Mouse (Mus musculus): Measurements from ENCODE around the gene Sertad1.

Gene Sertad1

DNA sequence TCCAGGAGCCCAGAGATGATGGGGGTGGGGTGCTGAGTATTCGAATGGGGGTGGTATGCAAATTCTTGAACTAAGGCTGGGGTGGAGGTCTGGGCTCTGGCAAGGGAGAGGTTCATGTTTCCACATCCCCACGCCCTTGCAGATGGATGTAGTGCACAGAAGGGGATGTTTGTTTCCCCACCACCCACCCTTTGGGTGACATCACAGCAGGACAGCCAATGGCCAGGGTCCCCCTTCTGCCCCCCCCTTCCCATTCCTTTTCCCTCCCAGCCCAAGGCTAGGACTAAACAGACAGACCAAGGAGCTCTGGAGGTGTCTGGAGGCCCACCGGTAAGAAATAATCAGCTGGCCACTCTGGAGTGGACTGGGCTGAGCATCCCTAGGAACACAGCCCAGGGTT lies 12.3 kb downstream of the Sertad1 start, which contains the start of gene Prx:
Gene Prx, plus strand, starts transcription at position 289 of the 400 bp plus-strand sequence.
- no peak for DNase-seq (ENCODE audit: low spot score in 2 of 2)

DNA sequence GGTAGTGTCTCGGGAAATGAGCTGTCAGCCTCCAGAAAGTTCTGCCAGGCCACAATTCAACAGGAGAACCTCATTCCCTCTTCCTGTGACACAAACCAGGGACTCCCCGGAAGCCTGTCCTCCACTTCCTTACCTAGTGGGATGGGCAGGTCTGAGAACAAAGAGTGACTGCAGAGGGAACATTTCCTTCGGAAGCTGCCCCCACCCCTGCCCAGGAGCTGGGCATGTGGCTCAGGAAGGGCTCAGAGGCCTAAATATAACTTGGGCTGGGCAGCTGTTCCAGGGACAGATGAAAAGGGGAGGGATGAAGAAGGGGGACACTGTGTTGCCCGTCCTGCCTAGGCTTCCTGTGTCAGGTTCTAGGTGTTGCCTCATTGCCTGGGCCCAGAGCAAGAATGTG lies 14.9 kb downstream of the Sertad1 start:
- no peak for DNase-seq (ENCODE audit: low spot score in 2 of 2)

DNA sequence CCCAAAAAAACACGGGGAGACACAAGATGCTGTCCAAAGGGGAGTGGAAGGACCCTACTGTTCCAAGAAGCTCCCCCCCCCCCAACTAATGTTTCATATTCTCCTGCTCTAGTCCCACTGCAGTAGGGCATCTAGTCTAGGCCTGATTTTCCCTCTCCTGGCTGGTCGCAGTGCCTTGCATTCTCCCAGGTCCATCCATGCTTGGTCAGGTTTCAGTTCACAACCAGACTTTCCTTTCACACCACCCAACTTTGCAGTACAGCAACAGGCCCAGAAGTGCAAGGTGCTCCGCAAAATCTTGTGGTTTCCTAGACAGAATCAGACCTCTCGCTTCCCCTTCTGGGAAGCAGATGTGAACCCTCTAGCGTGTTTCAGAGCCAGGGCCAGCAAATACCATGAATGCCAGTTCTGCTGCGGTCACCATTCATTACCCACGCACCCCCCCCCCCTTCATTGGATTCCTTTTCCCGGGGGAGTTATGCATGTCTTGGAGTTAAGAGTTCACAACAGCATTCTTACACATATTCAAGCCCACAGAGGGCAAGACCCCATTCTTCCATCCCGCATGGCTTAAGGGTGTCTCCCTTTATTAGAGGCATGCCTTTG lies 20.2 kb downstream of the Sertad1 start:
- peak in 1 of 2 experiments; percentile 29 for DNase-seq (ENCODE audit: low spot score in 2 of 2)

DNA sequence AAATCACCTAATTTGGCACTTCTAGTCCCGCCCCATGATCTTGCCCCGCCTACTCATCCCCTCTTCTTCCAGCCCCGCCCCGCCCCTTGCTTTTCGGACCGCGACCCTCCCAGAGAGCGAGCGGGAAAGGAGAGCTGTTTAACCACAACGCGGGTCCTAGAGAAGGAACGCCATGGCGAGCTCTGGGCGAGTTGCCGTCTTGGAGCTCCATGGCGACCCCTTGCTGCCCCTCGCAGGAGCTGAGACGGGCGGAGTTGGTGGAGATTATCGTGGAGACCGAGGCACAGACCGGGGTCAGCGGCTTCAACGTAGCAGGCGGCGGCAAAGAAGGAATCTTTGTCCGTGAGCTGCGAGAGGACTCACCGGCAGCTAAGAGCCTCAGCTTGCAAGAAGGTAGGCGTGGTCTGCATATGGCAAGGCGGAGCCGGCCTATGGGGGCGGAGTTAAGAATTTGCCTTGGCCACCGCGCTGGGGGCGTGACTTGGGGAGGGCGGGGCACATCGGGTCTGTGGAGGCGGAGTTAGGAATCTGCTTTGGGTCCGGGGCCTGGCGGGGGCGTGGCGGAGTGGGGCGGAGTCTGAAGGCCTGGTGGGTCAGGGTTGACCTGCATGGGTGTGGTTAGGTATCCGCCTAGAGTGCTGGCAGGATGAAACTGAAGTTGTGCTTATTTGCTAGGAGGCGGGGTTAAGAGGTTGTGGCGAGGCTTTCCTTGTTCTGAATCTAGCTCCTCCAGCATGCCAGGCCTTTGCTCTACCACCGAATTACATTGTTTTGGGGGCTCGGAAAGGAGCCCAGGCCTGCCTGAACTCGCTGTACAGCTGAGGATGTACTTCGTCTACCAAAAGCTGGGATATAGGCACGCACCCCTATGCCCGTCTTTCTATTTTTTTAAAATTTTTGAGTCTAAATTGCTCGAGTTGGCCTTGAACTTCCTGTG lies 21.3 kb downstream of the Sertad1 start:
- DNase-seq (ENCODE audit: low spot score in 2 of 2) = peak; percentile 100

DNA sequence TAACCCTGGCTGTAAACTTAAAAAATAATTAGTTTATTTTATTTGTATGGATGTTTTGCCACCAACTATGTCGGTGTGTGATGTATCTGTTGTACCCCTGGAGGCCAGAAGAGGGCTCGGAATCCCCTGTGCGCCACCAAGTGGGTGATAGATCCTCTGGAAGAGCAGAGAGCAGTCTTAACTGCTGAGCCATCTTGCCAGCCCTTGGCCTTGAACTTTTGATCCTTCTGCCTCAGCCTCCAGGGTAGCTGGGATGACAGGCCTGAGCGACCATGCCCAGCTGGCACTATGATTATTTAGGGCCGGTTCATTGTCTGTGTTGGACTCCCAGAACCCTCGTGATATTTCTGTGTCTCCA lies 21.9 kb downstream of the Sertad1 start:
- DNase-seq (ENCODE audit: low spot score in 2 of 2) = peak; percentile 66 to 76

DNA sequence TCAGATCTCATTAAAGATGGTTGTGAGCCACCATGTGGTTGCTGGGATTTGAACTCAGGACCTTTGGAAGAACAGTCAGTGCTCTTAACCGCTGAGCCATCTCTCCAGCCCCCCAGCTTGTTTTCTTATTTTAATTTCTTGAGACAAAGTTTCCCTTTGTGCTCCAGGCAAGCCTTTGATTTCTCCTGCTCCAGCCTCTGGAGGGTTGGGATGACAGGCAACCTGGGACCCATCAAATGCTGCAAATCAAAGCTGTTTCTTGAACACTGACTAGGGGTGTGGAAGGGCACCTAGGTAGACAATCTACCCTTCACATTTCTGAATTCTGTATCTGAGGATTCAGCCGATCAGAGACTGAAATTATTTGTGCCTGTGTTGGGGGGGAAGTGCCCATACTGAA lies 24.1 kb downstream of the Sertad1 start:
- no peak for DNase-seq (ENCODE audit: low spot score in 2 of 2)

DNA sequence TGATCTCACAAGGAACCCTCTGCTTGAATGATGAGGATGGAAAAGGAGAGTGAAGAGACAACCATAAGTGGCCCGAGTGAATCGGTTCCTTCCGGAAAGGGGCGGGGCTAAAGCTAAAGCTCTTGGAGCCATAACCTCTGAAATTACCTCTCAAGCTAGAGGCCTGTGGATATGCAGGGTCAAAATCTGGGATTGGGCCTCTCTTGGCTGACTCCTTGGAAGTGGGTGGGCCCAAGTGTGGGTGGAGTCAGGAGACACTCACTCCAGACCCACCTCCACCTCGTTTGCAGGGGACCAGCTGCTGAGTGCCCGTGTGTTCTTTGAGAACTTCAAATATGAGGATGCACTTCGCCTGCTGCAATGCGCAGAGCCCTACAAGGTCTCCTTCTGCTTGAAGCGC lies 28.3 kb downstream of the Sertad1 start:
- no peak for DNase-seq (ENCODE audit: low spot score in 2 of 2)

DNA sequence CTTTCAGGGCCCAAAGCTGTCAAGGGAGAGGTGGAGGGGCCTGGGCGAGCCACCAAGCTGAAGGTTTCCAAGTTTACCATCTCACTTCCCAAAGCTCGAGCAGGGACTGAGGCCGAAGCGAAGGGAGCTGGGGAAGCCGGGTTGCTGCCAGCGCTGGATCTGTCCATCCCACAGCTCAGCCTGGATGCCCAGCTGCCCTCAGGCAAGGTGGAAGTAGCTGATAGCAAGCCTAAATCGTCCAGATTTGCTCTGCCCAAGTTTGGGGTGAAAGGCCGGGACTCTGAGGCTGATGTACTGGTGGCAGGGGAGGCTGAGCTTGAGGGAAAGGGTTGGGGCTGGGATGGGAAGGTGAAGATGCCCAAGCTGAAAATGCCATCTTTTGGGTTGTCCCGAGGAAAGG lies 31.6 kb downstream of the Sertad1 start:
- no peak for DNase-seq (ENCODE audit: low spot score in 2 of 2)

DNA sequence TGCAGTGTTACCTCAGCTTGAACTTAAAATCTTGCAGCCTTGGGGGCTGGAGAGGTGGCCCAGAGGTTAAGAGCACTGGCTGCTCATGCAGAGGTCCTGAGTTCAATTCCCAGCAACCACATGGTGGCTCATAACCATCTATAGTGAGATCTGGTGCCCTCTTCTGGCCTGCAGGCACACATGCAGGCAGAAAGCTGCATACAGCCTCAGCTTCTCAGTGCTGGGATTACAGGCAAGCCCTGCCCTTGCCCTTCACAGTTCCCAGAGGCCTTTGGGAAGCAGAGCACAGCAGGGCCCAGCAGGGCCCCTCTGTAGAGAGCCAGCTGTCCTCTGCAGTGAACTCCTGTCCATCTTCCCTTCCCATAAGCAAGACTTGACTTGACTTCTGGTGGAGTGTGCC lies 33.4 kb downstream of the Sertad1 start:
- no peak for DNase-seq (ENCODE audit: low spot score in 2 of 2)

DNA sequence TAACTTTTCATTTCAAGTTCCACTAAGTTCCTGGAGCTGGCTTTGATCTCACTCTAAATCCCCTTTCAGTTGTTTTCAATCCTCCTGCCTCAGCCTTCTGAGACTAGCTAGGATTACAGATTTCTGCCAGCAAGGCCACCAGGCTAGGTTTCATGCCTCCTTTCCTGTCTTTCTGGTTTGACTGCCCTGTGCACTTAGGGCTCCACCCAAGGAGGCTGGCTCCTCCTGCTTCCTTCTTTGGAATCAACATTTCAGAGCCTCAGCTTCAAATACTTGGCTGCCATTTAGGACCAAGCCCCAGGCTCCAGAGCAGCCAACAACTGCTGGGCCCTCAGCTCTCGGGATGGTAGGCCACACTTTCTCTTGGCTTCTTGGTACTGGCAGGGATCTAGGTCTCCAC lies 33.9 kb downstream of the Sertad1 start:
- no peak for DNase-seq (ENCODE audit: low spot score in 2 of 2)

DNA sequence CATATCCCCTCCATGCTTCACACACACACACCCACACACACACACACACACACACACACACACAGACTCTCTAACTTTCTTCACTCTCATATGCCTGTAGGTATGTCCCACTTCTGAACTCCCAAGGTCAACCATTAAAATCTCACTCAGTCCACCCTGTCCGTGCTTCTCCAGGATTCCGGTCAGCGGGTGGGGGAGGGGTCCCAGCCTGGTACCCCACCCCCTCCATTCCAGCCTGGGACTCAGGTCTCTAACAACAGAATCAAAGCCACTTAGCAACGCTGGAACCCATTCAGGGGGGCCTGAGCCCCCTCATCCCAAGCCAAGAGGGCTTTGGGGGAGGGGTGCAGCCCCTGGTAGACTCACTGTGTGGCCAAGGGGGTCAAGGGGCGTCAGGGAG lies 36.3 kb downstream of the Sertad1 start, which contains the start of gene Hipk4:
Gene Hipk4, plus strand, starts transcription at position 301 of the 400 bp plus-strand sequence.
- no peak for DNase-seq (ENCODE audit: low spot score in 2 of 2)

DNA sequence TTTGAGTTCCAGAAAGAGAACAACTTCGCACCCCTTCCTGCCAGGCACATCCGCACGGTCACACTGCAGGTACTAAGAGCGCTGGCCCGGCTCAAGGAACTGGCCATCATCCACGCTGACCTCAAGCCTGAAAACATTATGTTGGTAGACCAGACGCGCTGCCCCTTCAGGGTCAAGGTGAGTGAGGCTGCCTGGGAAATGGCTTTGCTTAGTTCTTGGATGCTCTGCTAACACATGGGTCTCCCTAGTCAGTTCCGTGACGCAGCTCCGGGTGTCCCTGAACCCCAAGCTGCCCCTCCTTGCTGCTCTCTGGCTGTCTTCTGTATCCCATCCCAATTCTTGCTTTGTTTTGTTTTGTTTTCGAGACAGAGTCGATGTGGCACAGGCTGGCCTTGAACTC lies 37.1 kb downstream of the Sertad1 start:
- DNase-seq (ENCODE audit: low spot score in 2 of 2) = no peak

DNA sequence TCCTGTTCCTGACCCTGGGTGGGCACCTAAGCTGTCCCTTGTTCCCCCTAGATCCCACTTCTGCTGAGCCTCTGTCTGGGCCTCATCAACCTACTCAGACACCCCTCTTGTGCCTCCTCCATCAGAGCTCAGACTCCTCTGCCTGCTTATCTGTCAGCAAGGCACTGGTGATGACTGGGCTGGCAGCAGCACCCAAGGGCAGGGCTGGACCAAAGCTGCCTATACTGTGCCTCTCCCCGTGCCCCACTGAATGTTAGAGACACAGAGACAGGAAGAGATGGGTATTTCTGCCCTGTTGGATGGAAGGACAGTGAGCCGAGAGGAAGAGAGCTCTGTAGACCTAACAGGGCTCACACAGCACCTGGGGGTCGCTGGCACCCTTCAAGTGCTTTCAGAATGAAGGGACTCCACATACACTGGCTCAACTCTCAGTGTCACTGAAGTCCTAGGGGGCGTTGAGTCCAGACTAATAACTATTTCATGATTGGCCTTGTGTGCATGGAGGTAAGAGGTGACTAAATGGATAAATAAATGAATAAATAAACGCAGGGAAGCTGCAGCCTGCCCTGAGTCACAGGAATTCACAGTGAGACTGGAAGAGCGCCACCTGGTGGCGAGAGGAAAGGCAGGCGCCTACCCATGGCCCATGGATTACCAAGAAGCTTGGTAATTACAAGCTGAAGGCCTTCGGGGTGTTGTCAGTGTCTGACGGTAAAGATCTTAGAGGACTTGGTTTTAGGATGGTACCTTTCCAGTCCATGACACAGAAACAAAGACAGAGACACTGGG lies 39.5 kb downstream of the Sertad1 start:
- peak; percentile 52 to 70 for DNase-seq (ENCODE audit: low spot score in 2 of 2)

DNA sequence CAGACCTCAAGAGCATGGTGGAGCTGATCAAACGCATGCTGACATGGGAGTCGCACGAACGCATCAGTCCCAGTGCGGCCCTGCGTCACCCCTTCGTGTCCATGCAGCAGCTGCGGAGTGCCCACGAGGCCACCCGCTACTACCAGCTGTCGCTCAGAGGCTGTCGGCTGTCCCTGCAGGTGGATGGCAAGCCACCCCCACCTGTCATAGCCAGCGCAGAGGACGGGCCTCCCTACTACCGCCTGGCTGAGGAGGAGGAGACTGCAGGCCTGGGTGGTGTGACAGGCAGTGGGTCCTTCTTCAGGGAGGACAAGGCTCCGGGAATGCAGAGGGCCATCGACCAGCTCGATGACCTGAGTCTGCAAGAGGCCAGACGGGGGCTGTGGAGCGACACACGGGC lies 42.4 kb downstream of the Sertad1 start:
- no peak for DNase-seq (ENCODE audit: low spot score in 2 of 2)

DNA sequence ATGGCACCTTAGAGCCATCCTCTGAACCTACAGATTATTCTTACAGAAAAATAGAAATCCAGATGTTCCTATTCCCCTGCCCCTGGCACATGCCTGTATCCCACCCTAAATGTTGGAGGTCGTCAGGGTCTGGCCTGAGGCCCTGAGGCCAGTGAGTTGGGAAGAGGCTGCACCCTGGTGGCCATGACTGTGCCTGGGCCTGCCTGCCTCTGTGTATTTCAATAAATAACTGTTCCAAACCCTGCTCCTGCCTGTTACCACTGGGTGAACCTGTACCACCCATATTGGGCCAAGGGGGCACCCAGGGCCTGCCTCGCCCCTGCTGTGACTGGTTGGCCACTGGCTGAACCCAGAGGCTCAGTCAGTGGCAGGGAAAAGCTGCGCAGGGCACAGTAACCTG lies 44.2 kb downstream of the Sertad1 start:
- no peak for DNase-seq (ENCODE audit: low spot score in 2 of 2)

DNA sequence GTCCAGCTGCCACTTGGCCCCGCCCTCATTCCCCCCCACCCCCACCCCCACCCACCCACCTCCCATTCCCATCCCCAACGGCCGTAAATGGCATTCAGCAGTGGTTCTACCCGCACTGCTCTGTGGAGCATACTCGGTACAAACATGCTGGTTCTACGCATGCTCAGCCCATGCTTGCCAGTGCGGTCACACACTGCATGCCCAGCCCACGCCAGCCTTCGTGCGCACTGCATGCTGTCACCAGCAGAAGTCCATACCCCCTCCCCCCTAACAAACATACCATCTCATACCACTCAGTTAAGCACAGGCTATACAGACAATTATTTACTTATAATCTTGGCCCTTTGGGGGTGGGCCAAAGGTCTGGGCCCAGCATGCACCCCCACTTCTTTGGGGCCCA lies 45.0 kb downstream of the Sertad1 start:
- no peak for DNase-seq (ENCODE audit: low spot score in 2 of 2)

DNA sequence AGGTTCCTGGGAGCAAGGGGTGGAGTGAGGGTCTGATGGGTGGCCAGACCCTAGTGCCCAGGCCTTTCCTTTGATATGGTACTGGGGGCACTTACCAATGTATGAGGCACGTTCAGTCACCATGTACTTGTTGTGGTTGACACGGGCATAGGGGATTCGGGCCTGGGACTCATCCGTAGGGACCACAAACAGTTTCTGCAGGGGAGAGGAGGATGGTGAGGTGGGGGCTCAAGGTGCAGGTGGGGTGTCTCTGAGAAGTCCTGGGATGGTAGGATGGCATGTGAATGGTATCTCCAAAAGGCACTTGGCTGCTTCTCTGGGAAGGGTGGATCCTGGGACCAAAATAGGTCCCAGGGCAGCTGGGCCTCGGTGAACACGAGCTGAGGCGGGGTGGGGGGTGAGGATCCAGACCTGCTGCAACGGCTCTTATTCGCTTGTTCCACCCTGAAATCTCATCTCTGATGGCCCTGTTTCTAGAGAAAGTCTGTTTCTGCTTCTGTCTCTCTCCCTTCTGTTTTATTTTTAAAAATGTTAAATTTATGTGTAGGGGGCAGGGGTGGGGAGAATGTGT lies 45.9 kb downstream of the Sertad1 start:
- DNase-seq (ENCODE audit: low spot score in 2 of 2) = no peak

DNA sequence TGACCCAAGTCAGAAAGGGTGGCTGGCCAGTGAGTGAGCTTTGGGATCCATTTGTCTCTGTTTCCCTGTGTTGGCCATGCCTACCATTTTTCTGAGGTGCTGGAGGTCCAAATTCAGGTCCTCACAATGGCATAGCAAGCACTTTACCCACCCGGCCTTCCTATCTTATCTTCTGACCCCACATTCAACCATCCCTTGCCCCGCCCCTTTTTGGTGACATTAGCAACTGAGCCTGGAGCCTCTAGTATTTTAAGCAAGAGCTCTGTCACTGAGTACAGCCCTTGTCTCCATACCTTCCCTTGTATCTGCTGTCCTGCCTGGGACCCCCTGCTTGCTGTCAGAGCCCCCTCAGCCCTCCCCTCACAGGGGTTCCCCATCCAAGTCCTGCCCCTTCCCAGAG lies 48.7 kb downstream of the Sertad1 start:
- DNase-seq (ENCODE audit: low spot score in 2 of 2) = no peak

DNA sequence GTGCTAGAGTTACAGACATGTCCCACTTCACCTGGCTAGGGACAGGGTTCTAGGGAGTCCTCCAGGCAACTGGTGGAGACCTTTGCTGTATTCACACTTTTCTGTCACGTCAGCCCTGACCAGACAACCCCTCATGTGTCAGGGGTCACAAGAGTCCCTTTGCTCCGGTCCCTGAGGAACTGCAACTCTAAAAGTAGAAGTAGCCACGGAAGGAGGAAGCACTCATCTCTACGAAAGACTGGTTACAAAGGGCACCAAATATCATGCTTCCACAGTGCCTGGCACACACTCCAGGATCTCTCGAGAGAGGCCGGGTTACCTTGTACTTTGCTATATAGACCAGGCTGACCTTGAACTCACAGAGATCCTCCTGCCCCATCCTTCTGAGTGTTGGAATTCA lies 49.9 kb downstream of the Sertad1 start:
- no peak for DNase-seq (ENCODE audit: low spot score in 2 of 2)

DNA sequence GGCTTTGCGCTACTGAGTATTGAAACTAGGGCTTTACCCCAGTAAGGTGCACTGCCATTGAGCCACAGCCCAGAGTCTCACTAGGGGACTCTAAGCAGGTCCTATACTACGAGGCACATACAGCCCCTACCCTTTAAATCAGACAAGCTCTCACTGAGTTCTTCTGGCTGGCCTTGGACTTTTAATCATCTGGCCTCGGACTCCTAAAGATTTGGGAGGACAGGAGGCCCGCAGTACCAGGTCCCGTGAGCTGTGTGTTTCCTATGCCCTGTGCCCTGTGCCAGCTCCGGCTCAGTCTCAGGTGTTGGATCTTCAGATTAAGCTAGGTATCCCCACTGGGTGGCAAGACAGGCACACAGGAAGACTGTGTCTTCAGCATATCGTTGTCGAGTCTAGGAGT lies 51.3 kb downstream of the Sertad1 start:
- no peak for DNase-seq (ENCODE audit: low spot score in 2 of 2)

DNA sequence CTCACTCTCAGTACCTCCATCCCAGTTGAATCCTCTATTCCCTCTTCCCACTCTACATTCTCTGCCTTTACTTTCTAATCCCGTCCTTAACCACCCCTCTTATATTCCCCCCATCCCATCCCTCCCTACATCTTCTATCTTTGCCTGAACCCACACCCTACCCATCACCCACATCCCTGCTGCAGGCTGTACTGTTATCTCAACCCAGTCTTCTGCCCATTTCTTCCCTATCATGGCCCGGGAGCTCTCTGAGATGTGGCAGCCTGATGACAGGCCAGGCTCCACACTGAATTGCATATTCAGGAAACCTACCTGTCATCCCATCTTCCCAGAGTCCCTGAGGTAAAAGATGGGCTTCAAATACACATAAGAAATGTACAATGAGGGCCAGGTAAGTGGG lies 52.1 kb downstream of the Sertad1 start:
- no peak for DNase-seq (ENCODE audit: low spot score in 2 of 2)

Measured in natural killer cell, adult 2 months (primary cell).